Mouse (Mus musculus) thymus, adult 2 months (tissue): ENCODE results near the gene Vipr1.

ENCODE experiments used
- CTCF ChIP-seq: fragments of 200-500 bp; IDR thresholded peaks from 2 replicates; pipeline ENCODE4 v1.5.1; 2012; ENCODE audit warnings: mild to moderate bottlenecking, control low read depth, low read length, moderate library complexity, borderline replicate concordance; ENCODE audit not compliant: control insufficient read depth, poor library complexity, insufficient read depth; ENCODE audit errors: extremely low read depth
- POLR2A ChIP-seq: fragments of 200-500 bp; IDR thresholded peaks from 2 replicates; pipeline ENCODE4 v1.6.1; 2012; ENCODE audit warnings: mild to moderate bottlenecking, low read length, control low read depth, moderate library complexity; ENCODE audit not compliant: control insufficient read depth, poor library complexity, insufficient read depth; ENCODE audit errors: extremely low read depth

- TF ChIP-seq POLR2A: no peak
- TF ChIP-seq CTCF: no peak
Observed at GRCm38 (mm10) chr9:121599551-121599950, 43.0 kb upstream of the Vipr1 start.
